Mouse (Mus musculus): Measurements from ENCODE around the gene Asxl1. TPM values are rescaled to one million over a fixed set of nuclear protein-coding genes. Genes with fewer than 3 reads are reported as not detected.
"Not testable (repeated sequence)": the region's sequence is repeated elsewhere in the genome, so short reads cannot be mapped to it uniquely, and the experiment has no call there.

Asxl1 gene
- total and polyA plus RNA-seq, 2 experiments from 2014 or later, result 12.8 to 26.7 TPM

GRCm38 (mm10) chr2:153354648-153355047, 9.0 kb downstream of the Asxl1 start:
- H3K9me3 ChIP-seq (ENCODE audit: low read length), result no peaks in the 10 kb centered on the region
- H3K27ac ChIP-seq, result no peak overlapping the region
- TF ChIP-seq CTCF (IDR thresholded peaks at IDR 0.05; ENCODE audit: low read depth), result no peak
- 81% methylated on average over 2 of the region's 2 CpGs for WGBS
- ATAC-seq (no peak), DNase-seq (ENCODE audit: low spot score) (no peak)
- peaks cover 28% of the 10 kb centered on the region; the same call in 1 of the 2 replicates for H3K36me3 ChIP-seq (ENCODE audit: insufficient read depth, low read length)
- H3K9ac ChIP-seq (replicated peaks; ENCODE audit: low read length), result no peak overlapping the region
- no peak overlapping the region for H3K4me3 ChIP-seq (ENCODE audit: low read length)
- H3K4me1 ChIP-seq (ENCODE audit: insufficient read depth, low read length), result no peaks in the 10 kb centered on the region
- no peaks in the 10 kb centered on the region for H3K27me3 ChIP-seq (ENCODE audit: insufficient read depth, low read length)
- no peak overlapping the region for H3K4me2 ChIP-seq (ENCODE audit: low read depth, low read length)

GRCm38 (mm10) chr2:153356784-153357183, 11.2 kb downstream of the Asxl1 start:
- Histone ChIP-seq H3K9me3 (ENCODE audit: low read length) (no peaks in the 10 kb centered on the region), H3K4me2 (ENCODE audit: low read depth, low read length) (no peak overlapping the region), H3K36me3 (ENCODE audit: insufficient read depth, low read length) (peaks cover 28% of the 10 kb centered on the region; the same call in 1 of the 2 replicates), H3K27me3 (ENCODE audit: insufficient read depth, low read length) (no peaks in the 10 kb centered on the region), H3K27ac (no peak overlapping the region), H3K9ac (replicated peaks; ENCODE audit: low read length) (no peak overlapping the region), H3K4me1 (ENCODE audit: insufficient read depth, low read length) (no peaks in the 10 kb centered on the region), H3K4me3 (ENCODE audit: low read length) (no peak overlapping the region)
- TF ChIP-seq CTCF (IDR thresholded peaks at IDR 0.05; ENCODE audit: low read depth), result no peak
- 94% methylated on average over 4 of the region's 4 CpGs for WGBS
- DNase-seq (ENCODE audit: low spot score) (no peak), ATAC-seq (no peak)

GRCm38 (mm10) chr2:153361101-153361710, 15.6 kb downstream of the Asxl1 start:
- Histone ChIP-seq H3K4me3 (ENCODE audit: low read length) (no peak overlapping the region), H3K27ac (no peak overlapping the region), H3K27me3 (ENCODE audit: insufficient read depth, low read length) (no peaks in the 10 kb centered on the region), H3K36me3 (ENCODE audit: insufficient read depth, low read length) (peaks cover 15% of the 10 kb centered on the region; the same call in 1 of the 2 replicates), H3K9me3 (ENCODE audit: low read length) (no peaks in the 10 kb centered on the region), H3K9ac (replicated peaks; ENCODE audit: low read length) (no peak overlapping the region), H3K4me1 (ENCODE audit: insufficient read depth, low read length) (no peaks in the 10 kb centered on the region), H3K4me2 (ENCODE audit: low read depth, low read length) (no peak overlapping the region)
- no peak for TF ChIP-seq CTCF (IDR thresholded peaks at IDR 0.05; ENCODE audit: low read depth)
- WGBS, result 98% methylated on average over 1 of the region's 1 CpGs
- DNase-seq (ENCODE audit: low spot score), result no peak
- ATAC-seq, result no peak

GRCm38 (mm10) chr2:153364531-153364930, 18.9 kb downstream of the Asxl1 start:
- H3K4me1 ChIP-seq (ENCODE audit: insufficient read depth, low read length); H3K4me3 ChIP-seq (ENCODE audit: low read length); H3K27me3 ChIP-seq (ENCODE audit: insufficient read depth, low read length); DNase-seq (ENCODE audit: low spot score); H3K4me2 ChIP-seq (ENCODE audit: low read depth, low read length); H3K9me3 ChIP-seq (ENCODE audit: low read length); H3K27ac ChIP-seq; H3K9ac ChIP-seq (replicated peaks; ENCODE audit: low read length); ATAC-seq: not testable (repeated sequence)
- H3K36me3 ChIP-seq (ENCODE audit: insufficient read depth, low read length), result peaks cover 17% of the 10 kb centered on the region; the same call in 1 of the 2 replicates
- WGBS, result 96% methylated on average over 14 of the region's 14 CpGs

GRCm38 (mm10) chr2:153370871-153371270, 25.2 kb downstream of the Asxl1 start:
- H3K27me3 ChIP-seq (ENCODE audit: insufficient read depth, low read length), result no peaks in the 10 kb centered on the region
- H3K9ac ChIP-seq (replicated peaks; ENCODE audit: low read length), result no peak overlapping the region
- ATAC-seq (no peak), DNase-seq (ENCODE audit: low spot score) (no peak)
- H3K4me1 ChIP-seq (ENCODE audit: insufficient read depth, low read length), result no peaks in the 10 kb centered on the region; the same call in 1 of the 2 replicates
- no peak for TF ChIP-seq CTCF (IDR thresholded peaks at IDR 0.05; ENCODE audit: low read depth)
- H3K4me2 ChIP-seq (ENCODE audit: low read depth, low read length), result no peak overlapping the region
- peaks cover 13% of the 10 kb centered on the region; the same call in 1 of the 2 replicates for H3K36me3 ChIP-seq (ENCODE audit: insufficient read depth, low read length)
- H3K27ac ChIP-seq, result no peak overlapping the region
- no peaks in the 10 kb centered on the region for H3K9me3 ChIP-seq (ENCODE audit: low read length)
- no peak overlapping the region for H3K4me3 ChIP-seq (ENCODE audit: low read length)

GRCm38 (mm10) chr2:153375380-153375779, 29.8 kb downstream of the Asxl1 start:
- Histone ChIP-seq H3K27ac (no peak overlapping the region), H3K9ac (replicated peaks; ENCODE audit: low read length) (no peak overlapping the region), H3K4me3 (ENCODE audit: low read length) (no peak overlapping the region), H3K27me3 (ENCODE audit: insufficient read depth, low read length) (no peaks in the 10 kb centered on the region), H3K9me3 (ENCODE audit: low read length) (no peaks in the 10 kb centered on the region), H3K36me3 (ENCODE audit: insufficient read depth, low read length) (no peaks in the 10 kb centered on the region), H3K4me1 (ENCODE audit: insufficient read depth, low read length) (no peaks in the 10 kb centered on the region; the same call in 1 of the 2 replicates), H3K4me2 (ENCODE audit: low read depth, low read length) (no peak overlapping the region)
- ATAC-seq (no peak), DNase-seq (ENCODE audit: low spot score) (no peak)
- 50% methylated on average over 2 of the region's 2 CpGs for WGBS
- TF ChIP-seq CTCF (IDR thresholded peaks at IDR 0.05; ENCODE audit: low read depth), result no peak

- Histone ChIP-seq H3K9ac (replicated peaks; ENCODE audit: low read length) (no peak overlapping the region), H3K4me1 (ENCODE audit: insufficient read depth, low read length) (no peaks in the 10 kb centered on the region), H3K4me3 (ENCODE audit: low read length) (no peak overlapping the region), H3K27ac (no peak overlapping the region), H3K36me3 (ENCODE audit: insufficient read depth, low read length) (no peaks in the 10 kb centered on the region), H3K9me3 (ENCODE audit: low read length) (no peaks in the 10 kb centered on the region), H3K4me2 (ENCODE audit: low read depth, low read length) (no peak overlapping the region), H3K27me3 (ENCODE audit: insufficient read depth, low read length) (no peaks in the 10 kb centered on the region)
- ATAC-seq (no peak), DNase-seq (ENCODE audit: low spot score) (no peak)
- WGBS, result 100% methylated on average over 1 of the region's 1 CpGs
- no peak for TF ChIP-seq CTCF (IDR thresholded peaks at IDR 0.05; ENCODE audit: low read depth)
These were observed 34.9 kb downstream of the Asxl1 start for GRCm38 (mm10) chr2:153380479-153380878.
